Mouse (Mus musculus): ENCODE data around the gene Olfr1336. TPM values are rescaled to one million over a fixed set of nuclear protein-coding genes. Genes with fewer than 3 reads are reported as not detected.
"Not testable (repeated sequence)": the region's sequence is repeated elsewhere in the genome, so short reads cannot be mapped to it uniquely, and the experiment has no call there.

The Olfr1336 gene
- not detected for total RNA-seq (2021)
- long read RNA-seq, experiment 1, result 0 reads
- long read RNA-seq, experiment 2, result 0 reads

- DNase-seq (ENCODE audit: low spot score in 2 of 2), result no peak
These were observed at the start of gene Olfr1336 for GRCm38 (mm10) chr7:6455868-6456267. Gene Olfr1336 (plus strand): TSS chr7:6456168.

GRCm38 (mm10) chr7:6410043-6410442 lies 45.9 kb upstream of the Olfr1336 start, which contains the start of gene Gm20715:
Gene Gm20715 (plus strand): TSS chr7:6410277.
- peak; percentile 88 to 96 for DNase-seq (ENCODE audit: low spot score in 2 of 2)

GRCm38 (mm10) chr7:6414626-6415441 lies 41.1 kb upstream of the Olfr1336 start:
- DNase-seq (ENCODE audit: low spot score in 2 of 2), result no peak

GRCm38 (mm10) chr7:6415442-6415787 lies 40.6 kb upstream of the Olfr1336 start:
- no peak for DNase-seq (ENCODE audit: low spot score in 2 of 2)

- DNase-seq (ENCODE audit: low spot score in 2 of 2), result no peak
These were observed 36.1 kb upstream of the Olfr1336 start for GRCm38 (mm10) chr7:6419894-6420293.

GRCm38 (mm10) chr7:6429381-6429780 lies 26.6 kb upstream of the Olfr1336 start:
- DNase-seq (ENCODE audit: low spot score in 2 of 2), result no peak

GRCm38 (mm10) chr7:6430342-6430741 lies 25.6 kb upstream of the Olfr1336 start:
- no peak for DNase-seq (ENCODE audit: low spot score in 2 of 2)

GRCm38 (mm10) chr7:6438388-6438787 lies 17.6 kb upstream of the Olfr1336 start, which contains the start of gene Olfr1344:
Gene Olfr1344 (plus strand): TSS chr7:6438688.
- no peak for DNase-seq (ENCODE audit: low spot score in 2 of 2)

GRCm38 (mm10) chr7:6441173-6441572 lies 14.8 kb upstream of the Olfr1336 start:
- DNase-seq (ENCODE audit: low spot score in 2 of 2), result no peak

GRCm38 (mm10) chr7:6447771-6448170 lies 8.2 kb upstream of the Olfr1336 start:
- DNase-seq (ENCODE audit: low spot score in 2 of 2), result no peak

GRCm38 (mm10) chr7:6456399-6456798 lies 431 bp downstream of the Olfr1336 start:
- no peak for DNase-seq (ENCODE audit: low spot score in 2 of 2)

- DNase-seq (ENCODE audit: low spot score in 2 of 2), result no peak
These were observed 11.0 kb downstream of the Olfr1336 start, which contains the start of gene Olfr1346 for GRCm38 (mm10) chr7:6466951-6467350. Gene Olfr1346 (plus strand): TSS chr7:6467101.

GRCm38 (mm10) chr7:6477633-6478032 lies 21.7 kb downstream of the Olfr1336 start:
- DNase-seq (ENCODE audit: low spot score in 2 of 2), result not testable (repeated sequence)

GRCm38 (mm10) chr7:6486841-6487240 lies 30.9 kb downstream of the Olfr1336 start, which contains the start of gene Olfr5:
Gene Olfr5 (minus strand): TSS chr7:6486941.
- DNase-seq (ENCODE audit: low spot score in 2 of 2), result no peak

- no peak for DNase-seq (ENCODE audit: low spot score in 2 of 2)
These were observed 43.7 kb downstream of the Olfr1336 start, which contains the start of gene Olfr1347 for GRCm38 (mm10) chr7:6499655-6500054. Gene Olfr1347 (minus strand): TSS chr7:6499755.

GRCm38 (mm10) chr7:6508648-6509047 lies 52.7 kb downstream of the Olfr1336 start, which contains the start of gene Olfr1348:
Gene Olfr1348 (minus strand): TSS chr7:6508748.
- no peak for DNase-seq (ENCODE audit: low spot score in 2 of 2)

Other genes starting within 250 kb of the Olfr1336 start
- not detected for gene Zscan5b, start 233.9 kb upstream of the Olfr1336 start, total RNA-seq (2021)
- gene Epp13, start 203.5 kb upstream of the Olfr1336 start, total RNA-seq (2021), result not detected
- 1 to 10 TPM; 5.2 to 5.9 TPM for gene Zfp667, start 169.6 kb upstream of the Olfr1336 start, total RNA-seq (2021)
- 1 to 10 TPM; 1.2 to 1.9 TPM for gene Zfp583, start 124.9 kb upstream of the Olfr1336 start, total RNA-seq (2021)
- gene Gm3854, start 112.4 kb upstream of the Olfr1336 start, total RNA-seq (2021), result under 1 TPM; 0.37 to 0.47 TPM
- gene Zfp78, start 92.9 kb upstream of the Olfr1336 start, total RNA-seq (2021), result 1 to 10 TPM; 1.8 to 2.0 TPM
- gene Zfp28, start 72.9 kb upstream of the Olfr1336 start, total RNA-seq (2021), result 1 to 10 TPM; 7.1 to 7.5 TPM
- under 1 TPM in 1 of 2 experiments, not detected in 1; 0.44 TPM for gene Smim17, start 57.5 kb upstream of the Olfr1336 start, total RNA-seq (2021)
- gene Gm20715, start 45.9 kb upstream of the Olfr1336 start, total RNA-seq (2021), result not detected
- gene Olfr1344, start 17.5 kb upstream of the Olfr1336 start, total RNA-seq (2021), result not detected
- not detected for gene Olfr1346, start 10.9 kb downstream of the Olfr1336 start, total RNA-seq (2021)
- not detected for gene Olfr5, start 30.8 kb downstream of the Olfr1336 start, total RNA-seq (2021)
- not detected for gene Olfr1347, start 43.6 kb downstream of the Olfr1336 start, total RNA-seq (2021)
- not detected for gene Olfr1348, start 52.6 kb downstream of the Olfr1336 start, total RNA-seq (2021)
- not detected for gene Olfr1349, start 66.8 kb downstream of the Olfr1336 start, total RNA-seq (2021)
- gene Olfr1350, start 108.7 kb downstream of the Olfr1336 start, total RNA-seq (2021), result not detected
- gene Zim1, start 240.3 kb downstream of the Olfr1336 start, total RNA-seq (2021), result 100 to 1,000 TPM; 397 to 406 TPM

Measured in gastrocnemius, postnatal 4 days (tissue).